Mouse (Mus musculus) kidney, postnatal 0 days (tissue): Measurements from ENCODE around the gene Rai1. TPM values are rescaled to one million over a fixed set of nuclear protein-coding genes. Genes with fewer than 3 reads are reported as not detected.

Experiments
- ATAC-seq: fragments of 200-750 bp; cut with Nextera tagmentation; replicated peaks from 2 replicates; pipeline ENCODE4 v1.8.0; 2017; ENCODE audit warnings: low read depth, moderate number of reproducible peaks, moderate TSS enrichment, moderate library complexity; ENCODE audit not compliant: low FRiP score
- DNase-seq: peaks from one replicate; pipeline ENCODE4 v3.0.0-alpha.2; 2016; ENCODE audit warnings: low spot score
- H3K27ac ChIP-seq: fragments of 300-500 bp; sonication (generic); 2 replicates; pipeline ENCODE4 v1.5.1; 2014; ENCODE audit warnings: mild to moderate bottlenecking
- H3K27me3 ChIP-seq: fragments of 300-500 bp; sonication (generic); 2 replicates; pipeline ENCODE4 v1.6.1; 2014; ENCODE audit warnings: low read length, mixed read lengths; ENCODE audit not compliant: insufficient read depth
- H3K36me3 ChIP-seq: fragments of 300-500 bp; sonication (generic); 2 replicates; pipeline ENCODE4 v1.6.1; 2014; ENCODE audit warnings: low read length, mixed read lengths; ENCODE audit not compliant: insufficient read depth
- H3K4me1 ChIP-seq: fragments of 300-500 bp; sonication (generic); replicated peaks from 2 replicates; pipeline ENCODE4 v1.6.1; 2014; ENCODE audit warnings: antibody characterized with exemption, low read length, mixed read lengths; ENCODE audit not compliant: insufficient read depth
- H3K4me2 ChIP-seq: fragments of 300-500 bp; sonication (generic); 2 replicates; pipeline ENCODE4 v1.6.1; 2014; ENCODE audit warnings: mild to moderate bottlenecking, low read length, moderate library complexity, mixed read lengths
- H3K4me3 ChIP-seq: fragments of 300-500 bp; sonication (generic); replicated peaks from 2 replicates; pipeline ENCODE4 v1.5.1; 2014; ENCODE audit warnings: low read depth, low read length
- H3K9ac ChIP-seq: fragments of 300-500 bp; sonication (generic); 2 replicates; pipeline ENCODE4 v1.6.1; 2014; ENCODE audit warnings: low read depth, low read length
- H3K9me3 ChIP-seq: fragments of 300-500 bp; sonication (generic); replicated peaks from 2 replicates; pipeline ENCODE4 v1.6.1; 2016; ENCODE audit warnings: low read length, inconsistent platforms, mixed read lengths
- CTCF ChIP-seq: IDR thresholded peaks from 2 replicates; pipeline ENCODE4 v1.5.1; 2016; ENCODE audit warnings: antibody characterized with exemption, low read depth, mild to moderate bottlenecking, moderate library complexity
- WGBS: fragments of 180-500 bp; shearing (Covaris S2); extraction: QIAGEN DNeasy Blood & Tissue Kit; methylation state at CpG from one replicate; pipeline ENCODE4 v1.1.7; 2014; 5-methylcytosine and 5-hydroxymethylcytosine counted together
- polyA plus RNA-seq: library from polyadenylated mRNA; unstranded; fragments of >200 nt; fragmentation: Nextera tagmentation; extraction: Ambion mirVana; gene quantifications from 2 replicates; pipeline ENCODE4 v1.2.1, GENCODE M21; 2015

Gene Rai1
- polyA plus RNA-seq, 1 experiment from 2014 or later: 15.2 TPM

DNA sequence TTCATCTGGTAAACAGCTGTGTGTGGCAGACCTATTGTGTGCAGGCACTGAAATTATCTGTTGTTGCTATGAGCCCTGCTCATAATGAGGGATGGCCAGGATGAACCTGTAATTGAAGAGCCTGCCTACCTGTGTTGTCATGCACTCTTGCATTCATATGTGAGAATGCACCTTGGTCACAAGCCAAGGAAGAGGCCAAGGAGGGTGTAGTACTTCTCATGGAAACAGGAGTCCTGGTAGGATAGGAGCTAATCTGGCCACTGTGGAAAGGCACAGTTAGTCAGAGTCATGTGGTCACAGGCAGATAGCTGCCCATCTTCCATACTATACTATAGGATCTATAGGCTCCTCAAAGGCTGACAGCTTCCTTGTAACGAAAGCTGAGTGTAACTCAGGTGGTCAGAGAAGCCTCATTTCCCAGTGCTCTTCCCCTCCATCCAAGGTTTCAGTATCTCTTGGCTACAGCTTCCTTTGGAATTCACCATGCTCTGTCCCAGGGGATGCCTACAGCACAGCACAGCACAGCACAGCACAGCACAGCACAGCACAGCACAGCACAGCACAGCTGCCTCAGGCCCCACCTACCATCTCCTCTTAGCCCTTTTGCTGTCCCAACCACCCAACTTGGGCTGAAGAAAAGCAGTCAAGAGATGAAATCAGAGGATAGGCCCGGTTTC, 15.9 kb downstream of the Rai1 start:
- ATAC-seq (no peak), DNase-seq (no peak)
- no peak for TF ChIP-seq CTCF
- H3K27ac ChIP-seq: no peak overlapping the region
- no peak overlapping the region for H3K9ac ChIP-seq
- H3K27me3 ChIP-seq: no peaks in the 10 kb centered on the region
- H3K4me3 ChIP-seq: no peak overlapping the region
- no peak overlapping the region for H3K4me2 ChIP-seq
- peaks cover 11% of the 10 kb centered on the region; the same call in 1 of the 2 replicates for H3K4me1 ChIP-seq
- 85% methylated on average over 2 of the region's 2 CpGs for WGBS
- H3K9me3 ChIP-seq: no peaks in the 10 kb centered on the region
- no peaks in the 10 kb centered on the region for H3K36me3 ChIP-seq

DNA sequence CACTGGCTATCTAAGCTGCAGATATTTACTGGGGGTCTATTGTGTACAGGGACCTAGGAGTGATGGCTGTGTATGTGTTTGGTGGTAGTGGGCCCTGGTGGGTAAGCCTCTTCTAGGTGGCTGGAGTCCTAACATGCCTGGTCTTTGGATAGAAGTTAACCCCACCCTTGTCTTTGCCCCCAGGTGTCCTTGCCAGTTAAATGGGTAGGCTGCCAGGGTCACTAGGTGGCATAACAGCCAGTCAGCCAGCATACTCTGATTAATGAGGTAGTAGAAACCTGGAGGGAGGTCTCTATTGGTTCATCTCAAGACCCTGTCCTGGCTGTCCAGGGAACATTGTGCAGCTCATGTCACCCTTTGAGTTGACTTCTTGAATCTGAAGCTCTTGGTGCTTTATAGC, 17.8 kb downstream of the Rai1 start:
- Histone ChIP-seq H3K27ac (no peak overlapping the region), H3K4me3 (no peak overlapping the region), H3K27me3 (no peaks in the 10 kb centered on the region), H3K36me3 (no peaks in the 10 kb centered on the region), H3K4me2 (no peak overlapping the region), H3K9ac (no peak overlapping the region), H3K4me1 (peaks cover 14% of the 10 kb centered on the region), H3K9me3 (no peaks in the 10 kb centered on the region)
- TF ChIP-seq CTCF: no peak
- ATAC-seq (no peak), DNase-seq (no peak)

DNA sequence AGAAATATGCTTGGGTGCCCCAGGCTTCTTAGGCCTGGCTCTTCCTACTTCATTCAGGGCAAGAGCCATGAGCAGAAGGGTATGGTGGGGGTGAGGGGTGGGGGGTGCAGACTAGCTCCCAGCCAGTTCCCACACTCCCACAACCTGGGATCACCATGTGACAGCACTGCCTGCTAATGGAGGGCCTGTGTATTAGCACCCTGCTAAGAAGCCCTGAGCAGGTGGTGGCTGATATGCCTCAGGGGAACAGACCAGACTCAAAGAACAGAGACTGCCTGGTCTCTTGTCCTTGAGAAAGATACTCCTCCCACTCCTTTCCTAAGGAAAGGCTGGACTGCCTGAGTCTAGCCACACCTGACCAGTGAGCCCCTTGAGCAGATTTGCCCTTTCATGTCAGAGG, 22.2 kb downstream of the Rai1 start:
- no peak overlapping the region for H3K4me3 ChIP-seq
- no peaks in the 10 kb centered on the region for H3K27me3 ChIP-seq
- no peak for DNase-seq
- peak; percentile 46; the same call in 1 of the 2 replicates for TF ChIP-seq CTCF
- no peak overlapping the region for H3K27ac ChIP-seq
- H3K9me3 ChIP-seq: no peaks in the 10 kb centered on the region
- no peak overlapping the region for H3K4me2 ChIP-seq
- peaks cover 14% of the 10 kb centered on the region for H3K4me1 ChIP-seq
- H3K9ac ChIP-seq: no peak overlapping the region
- no peaks in the 10 kb centered on the region for H3K36me3 ChIP-seq
- no peak; the same call in 1 of the 2 replicates for ATAC-seq

DNA sequence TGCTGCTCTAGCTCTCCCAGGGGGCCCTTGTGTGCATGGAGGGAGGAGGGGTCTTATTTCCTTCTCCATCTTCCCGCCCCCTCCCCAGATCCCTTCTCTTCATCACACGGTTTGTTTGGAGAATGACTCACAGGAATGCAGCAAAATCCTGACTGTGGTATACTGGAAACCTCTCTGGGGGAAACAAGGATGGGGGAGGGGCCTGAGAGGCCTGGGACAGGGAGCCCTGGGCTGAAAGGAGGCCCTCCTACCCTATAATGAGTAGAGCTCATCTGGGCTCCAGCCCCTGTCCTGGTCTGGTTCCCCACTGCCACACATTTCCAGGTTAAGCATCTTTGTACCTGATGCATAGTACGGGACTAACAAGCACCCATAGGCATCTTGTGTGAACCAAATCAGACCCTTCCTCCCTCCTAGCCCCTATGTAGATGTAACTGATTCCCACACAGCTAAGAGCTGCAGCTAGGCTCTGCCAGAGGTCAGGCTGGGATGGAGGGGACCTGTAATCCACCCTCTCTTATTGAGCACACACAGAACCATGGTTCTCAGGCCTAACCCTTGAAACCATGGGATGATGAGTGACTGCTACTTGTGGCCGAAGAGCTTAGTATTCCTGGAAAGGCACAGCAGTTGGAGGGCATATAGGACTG, 23.2 kb downstream of the Rai1 start:
- ATAC-seq (no peak), DNase-seq (peak; percentile 40)
- Histone ChIP-seq H3K27ac (0 out of 2 replicates have a peak overlapping the region, but pooled peaks have one; percentile 19), H3K9ac (no peak overlapping the region), H3K4me3 (no peak overlapping the region), H3K9me3 (no peaks in the 10 kb centered on the region), H3K36me3 (no peaks in the 10 kb centered on the region), H3K4me2 (no peak overlapping the region), H3K4me1 (peaks cover 14% of the 10 kb centered on the region), H3K27me3 (no peaks in the 10 kb centered on the region)
- TF ChIP-seq CTCF: no peak
- 46% methylated on average over 4 of the region's 4 CpGs for WGBS

DNA sequence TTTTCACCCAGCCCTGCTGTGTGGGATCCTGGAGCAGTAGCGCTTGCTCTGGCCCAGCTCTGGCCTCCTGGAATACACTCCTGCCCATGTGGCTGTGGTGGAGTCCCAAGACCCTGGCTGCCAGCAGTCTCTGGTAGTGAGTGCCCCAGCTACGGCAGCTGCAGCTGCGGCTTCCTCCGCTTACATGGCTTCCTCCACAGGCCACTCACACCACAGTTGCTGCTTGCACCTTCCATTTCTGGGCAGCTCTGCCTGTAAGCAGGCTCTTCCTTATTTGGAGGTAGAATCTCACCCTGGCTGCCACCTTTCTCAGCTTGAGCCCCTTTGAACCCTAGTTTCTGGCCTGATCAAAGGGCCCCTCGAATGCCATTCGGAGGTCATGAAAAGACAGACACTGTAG, 25.7 kb downstream of the Rai1 start:
- Histone ChIP-seq H3K9ac (no peak overlapping the region), H3K4me3 (no peak overlapping the region), H3K4me2 (no peak overlapping the region), H3K27me3 (no peaks in the 10 kb centered on the region), H3K9me3 (no peaks in the 10 kb centered on the region), H3K27ac (no peak overlapping the region), H3K36me3 (no peaks in the 10 kb centered on the region), H3K4me1 (peaks cover 14% of the 10 kb centered on the region)
- WGBS: 38% methylated on average over 6 of the region's 6 CpGs
- DNase-seq (no peak), ATAC-seq (no peak)
- TF ChIP-seq CTCF: no peak

DNA sequence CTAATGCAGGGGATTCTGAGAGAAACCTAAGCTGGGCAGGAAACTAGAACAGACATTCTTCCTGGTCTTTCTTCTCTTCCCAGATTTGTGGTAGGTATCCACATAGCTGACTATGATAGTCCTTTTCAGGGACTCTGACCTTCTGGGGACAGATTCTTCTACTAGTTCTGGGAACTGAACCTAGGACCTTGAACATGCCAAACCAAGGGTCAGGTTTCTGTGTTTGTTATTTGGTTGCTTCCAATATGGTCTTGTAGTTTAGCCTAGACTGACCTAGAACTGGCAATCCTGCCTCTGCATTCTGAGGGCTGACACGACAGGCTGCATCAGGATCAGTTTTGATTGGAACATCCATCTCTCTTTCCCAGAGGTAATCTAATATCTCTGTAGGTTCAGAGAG, 27.2 kb downstream of the Rai1 start:
- Histone ChIP-seq H3K27me3 (no peaks in the 10 kb centered on the region), H3K9me3 (no peaks in the 10 kb centered on the region), H3K4me2 (no peak overlapping the region), H3K4me3 (no peak overlapping the region), H3K4me1 (peaks cover 9% of the 10 kb centered on the region), H3K9ac (no peak overlapping the region), H3K36me3 (no peaks in the 10 kb centered on the region), H3K27ac (no peak overlapping the region)
- no peak for DNase-seq
- TF ChIP-seq CTCF: no peak
- WGBS: 38% methylated on average over 1 of the region's 1 CpGs
- ATAC-seq: no peak
